Mouse (Mus musculus) heart, embryonic 11.5 days (tissue): Measurements from ENCODE around the gene Dyrk1b. TPM values are rescaled to one million over a fixed set of nuclear protein-coding genes. Genes with fewer than 3 reads are reported as not detected.

Experiments
- ATAC-seq: fragments of 200-750 bp; cut with Nextera tagmentation; replicated peaks from 2 replicates; pipeline ENCODE4 v1.8.0; 2017; ENCODE audit warnings: moderate library complexity; ENCODE audit not compliant: insufficient number of reproducible peaks, low FRiP score, low TSS enrichment
- H3K27ac ChIP-seq: fragments of 300-500 bp; sonication (generic); 2 replicates; pipeline ENCODE4 v1.5.1; 2014; ENCODE audit warnings: mild to moderate bottlenecking, low read depth, low read length
- H3K27me3 ChIP-seq: fragments of 300-500 bp; sonication (generic); 2 replicates; pipeline ENCODE4 v1.6.1; 2014; ENCODE audit warnings: mild to moderate bottlenecking, low read length, mixed read lengths; ENCODE audit not compliant: control insufficient read depth, insufficient read depth
- H3K36me3 ChIP-seq: fragments of 300-500 bp; sonication (generic); 2 replicates; pipeline ENCODE4 v1.6.1; 2014; ENCODE audit warnings: mild to moderate bottlenecking, low read length, moderate library complexity, mixed read lengths; ENCODE audit not compliant: control insufficient read depth, insufficient read depth
- H3K4me1 ChIP-seq: fragments of 300-500 bp; sonication (generic); 2 replicates; pipeline ENCODE4 v1.6.1; 2014; ENCODE audit warnings: low read length; ENCODE audit not compliant: control insufficient read depth, insufficient read depth
- H3K4me2 ChIP-seq: fragments of 300-500 bp; sonication (generic); 2 replicates; pipeline ENCODE4 v1.6.1; 2014; ENCODE audit warnings: mild to moderate bottlenecking, moderate library complexity
- H3K4me3 ChIP-seq: fragments of 300-500 bp; sonication (generic); 2 replicates; pipeline ENCODE4 v1.5.1; 2014; ENCODE audit warnings: low read depth, low read length
- H3K9ac ChIP-seq: fragments of 300-500 bp; sonication (generic); 2 replicates; pipeline ENCODE4 v1.6.1; 2014; ENCODE audit warnings: mild to moderate bottlenecking, low read depth, low read length, moderate library complexity
- H3K9me3 ChIP-seq: fragments of 300-500 bp; sonication (generic); replicated peaks from 2 replicates; pipeline ENCODE4 v1.6.1; 2016; ENCODE audit warnings: low read length; ENCODE audit not compliant: control insufficient read depth
- whole genome bisulfite sequencing: fragments of 180-500 bp; shearing (Covaris S2); extraction: QIAGEN DNeasy Blood & Tissue Kit; methylation state at CpG from one replicate; pipeline ENCODE4 v1.1.7; 2014; ENCODE audit not compliant: insufficient replicate concordance; 5-methylcytosine and 5-hydroxymethylcytosine counted together
- polyA plus RNA-seq: library from polyadenylated mRNA; unstranded; fragments of >200 nt; fragmentation: Nextera tagmentation; extraction: Ambion mirVana; gene quantifications from 2 replicates; pipeline ENCODE4 v1.2.1, GENCODE M21; 2014

Gene Dyrk1b
- polyA plus RNA-seq, 1 experiment from 2014 or later, result 9.9 TPM

- no peaks in the 10 kb centered on the region for H3K9me3 ChIP-seq
- H3K4me2 ChIP-seq, result no peak overlapping the region
- peaks cover 76% of the 10 kb centered on the region for H3K36me3 ChIP-seq
- H3K4me3 ChIP-seq, result no peak overlapping the region
- H3K4me1 ChIP-seq, result peaks cover 3% of the 10 kb centered on the region
- H3K27me3 ChIP-seq, result no peaks in the 10 kb centered on the region
- H3K9ac ChIP-seq, result no peak overlapping the region
- ATAC-seq, result peak; percentile 46; the same call in 1 of the 2 replicates
- 89% methylated on average over 14 of the region's 14 CpGs for WGBS
- no peak overlapping the region for H3K27ac ChIP-seq
These were observed 6.6 kb downstream of the Dyrk1b start for GRCm38 (mm10) chr7:28185884-28186283.

GRCm38 (mm10) chr7:28186631-28187030 lies 7.4 kb downstream of the Dyrk1b start:
- Histone ChIP-seq H3K4me1 (no peaks in the 10 kb centered on the region), H3K4me3 (no peak overlapping the region), H3K9me3 (no peaks in the 10 kb centered on the region), H3K9ac (no peak overlapping the region), H3K36me3 (peaks cover 77% of the 10 kb centered on the region), H3K27ac (no peak overlapping the region), H3K4me2 (no peak overlapping the region), H3K27me3 (no peaks in the 10 kb centered on the region)
- peak; percentile 20; the same call in 1 of the 2 replicates for ATAC-seq
- WGBS, result 87% methylated on average over 8 of the region's 8 CpGs

GRCm38 (mm10) chr7:28191489-28191888 lies 12.2 kb downstream of the Dyrk1b start:
- H3K4me2 ChIP-seq, result no peak overlapping the region
- 95% methylated on average over 3 of the region's 3 CpGs for WGBS
- H3K4me1 ChIP-seq, result no peaks in the 10 kb centered on the region
- no peaks in the 10 kb centered on the region for H3K27me3 ChIP-seq
- ATAC-seq, result no peak
- peaks cover 45% of the 10 kb centered on the region for H3K36me3 ChIP-seq
- no peaks in the 10 kb centered on the region for H3K9me3 ChIP-seq
- no peak overlapping the region for H3K27ac ChIP-seq
- no peak overlapping the region for H3K4me3 ChIP-seq
- no peak overlapping the region for H3K9ac ChIP-seq

- no peak overlapping the region for H3K4me3 ChIP-seq
- 92% methylated on average over 1 of the region's 1 CpGs for WGBS
These were observed 12.6 kb downstream of the Dyrk1b start for GRCm38 (mm10) chr7:28191903-28192302.

GRCm38 (mm10) chr7:28195414-28196098 lies 16.3 kb downstream of the Dyrk1b start:
- H3K9me3 ChIP-seq, result no peaks in the 10 kb centered on the region
- 83% methylated on average over 5 of the region's 5 CpGs for WGBS
- H3K36me3 ChIP-seq, result peaks cover 20% of the 10 kb centered on the region
- H3K27me3 ChIP-seq, result no peaks in the 10 kb centered on the region
- ATAC-seq, result no peak
- H3K4me1 ChIP-seq, result no peaks in the 10 kb centered on the region
- no peak overlapping the region for H3K4me3 ChIP-seq
- H3K9ac ChIP-seq, result 0 out of 2 replicates have a peak overlapping the region, but pooled peaks have one; percentile 10
- H3K27ac ChIP-seq, result no peak overlapping the region
- no peak overlapping the region for H3K4me2 ChIP-seq

More at GRCm38 (mm10) chr7:28191903-28192302, 12.6 kb downstream of the Dyrk1b start:
- H3K4me1 ChIP-seq, result no peaks in the 10 kb centered on the region
- peaks cover 42% of the 10 kb centered on the region for H3K36me3 ChIP-seq
- no peak overlapping the region for H3K9ac ChIP-seq
- H3K27ac ChIP-seq, result no peak overlapping the region
- no peaks in the 10 kb centered on the region for H3K27me3 ChIP-seq
- ATAC-seq, result no peak
- no peak overlapping the region for H3K4me2 ChIP-seq
- H3K9me3 ChIP-seq, result no peaks in the 10 kb centered on the region

GRCm38 (mm10) chr7:28196528-28196927 lies 17.3 kb downstream of the Dyrk1b start:
- Histone ChIP-seq H3K27ac (no peak overlapping the region), H3K9me3 (no peaks in the 10 kb centered on the region), H3K4me2 (no peak overlapping the region), H3K27me3 (no peaks in the 10 kb centered on the region), H3K4me1 (no peaks in the 10 kb centered on the region), H3K36me3 (peaks cover 13% of the 10 kb centered on the region), H3K9ac (no peak overlapping the region), H3K4me3 (no peak overlapping the region)
- WGBS, result 82% methylated on average over 14 of the region's 14 CpGs
- ATAC-seq, result no peak

- Histone ChIP-seq H3K27me3 (no peaks in the 10 kb centered on the region), H3K9me3 (no peaks in the 10 kb centered on the region), H3K36me3 (peaks cover 9% of the 10 kb centered on the region), H3K4me1 (no peaks in the 10 kb centered on the region), H3K4me2 (no peak overlapping the region), H3K4me3 (no peak overlapping the region), H3K27ac (no peak overlapping the region), H3K9ac (no peak overlapping the region)
- ATAC-seq, result no peak
- WGBS, result 65% methylated on average over 4 of the region's 4 CpGs
These were observed 19.8 kb downstream of the Dyrk1b start for GRCm38 (mm10) chr7:28199054-28199453.

GRCm38 (mm10) chr7:28203207-28204108 lies 24.2 kb downstream of the Dyrk1b start:
- WGBS, result 62% methylated on average over 19 of the region's 19 CpGs
- Histone ChIP-seq H3K27ac (no peak overlapping the region), H3K4me2 (no peak overlapping the region), H3K4me1 (no peaks in the 10 kb centered on the region), H3K9me3 (no peaks in the 10 kb centered on the region), H3K27me3 (no peaks in the 10 kb centered on the region), H3K9ac (no peak overlapping the region), H3K4me3 (no peak overlapping the region), H3K36me3 (no peaks in the 10 kb centered on the region)
- ATAC-seq, result no peak
